Mouse (Mus musculus): ENCODE measurements at regions not wholly inside any gene's neighbourhood (a gene's known extent, or its start where the extent isn't known, plus 50 kb on each side); places are given as distances from the start of the nearest gene placed in this dataset.
A peak's percentile ranks its signal among the peaks of the same experiment; 100 is the strongest.

- DNase-seq (ENCODE audit: low spot score in 2 of 2): no peak
These were observed 133.0 kb downstream of the Bcas1 start for GRCm38 (mm10) chr2:170294657-170295056.

- DNase-seq (ENCODE audit: low spot score in 2 of 2): no peak
These were observed 135.6 kb downstream of the Bcas1 start for GRCm38 (mm10) chr2:170291841-170292655.

- no peak for DNase-seq (ENCODE audit: low spot score in 2 of 2)
These were observed 138.2 kb downstream of the Bcas1 start for GRCm38 (mm10) chr2:170289378-170289960.

GRCm38 (mm10) chr2:170288787-170289186 lies 138.9 kb downstream of the Bcas1 start:
- DNase-seq (ENCODE audit: low spot score in 2 of 2): no peak

GRCm38 (mm10) chr2:170288196-170288595 lies 139.4 kb downstream of the Bcas1 start:
- DNase-seq (ENCODE audit: low spot score in 2 of 2): no peak

GRCm38 (mm10) chr2:170287301-170287885 lies 139.5 kb upstream of the Zfp217 start:
- peak; percentile 3 to 18 for DNase-seq (ENCODE audit: low spot score in 2 of 2)

GRCm38 (mm10) chr2:170286773-170287172 lies 138.9 kb upstream of the Zfp217 start:
- DNase-seq (ENCODE audit: low spot score in 2 of 2): no peak

- DNase-seq (ENCODE audit: low spot score in 2 of 2): no peak
These were observed 134.6 kb upstream of the Zfp217 start for GRCm38 (mm10) chr2:170282463-170282862.

- no peak for DNase-seq (ENCODE audit: low spot score in 2 of 2)
These were observed 133.6 kb upstream of the Zfp217 start for GRCm38 (mm10) chr2:170281311-170282008.

GRCm38 (mm10) chr2:170280733-170281132 lies 132.8 kb upstream of the Zfp217 start:
- no peak for DNase-seq (ENCODE audit: low spot score in 2 of 2)

GRCm38 (mm10) chr2:170277896-170278295 lies 130.0 kb upstream of the Zfp217 start:
- no peak for DNase-seq (ENCODE audit: low spot score in 2 of 2)

GRCm38 (mm10) chr2:170277182-170277767 lies 129.4 kb upstream of the Zfp217 start:
- DNase-seq (ENCODE audit: low spot score in 2 of 2): no peak

GRCm38 (mm10) chr2:170275687-170276086 lies 127.8 kb upstream of the Zfp217 start:
- DNase-seq (ENCODE audit: low spot score in 2 of 2): no peak

GRCm38 (mm10) chr2:170269926-170270577 lies 122.1 kb upstream of the Zfp217 start:
- no peak for DNase-seq (ENCODE audit: low spot score in 2 of 2)

- DNase-seq (ENCODE audit: low spot score in 2 of 2): no peak
These were observed 120.2 kb upstream of the Zfp217 start for GRCm38 (mm10) chr2:170268080-170268479.

- no peak for DNase-seq (ENCODE audit: low spot score in 2 of 2)
These were observed 119.2 kb upstream of the Zfp217 start for GRCm38 (mm10) chr2:170267152-170267551.

- DNase-seq (ENCODE audit: low spot score in 2 of 2): no peak
These were observed 118.7 kb upstream of the Zfp217 start for GRCm38 (mm10) chr2:170266407-170267101.

- no peak for DNase-seq (ENCODE audit: low spot score in 2 of 2)
These were observed 115.7 kb upstream of the Zfp217 start for GRCm38 (mm10) chr2:170263594-170263993.

GRCm38 (mm10) chr2:170261191-170261590 lies 113.3 kb upstream of the Zfp217 start:
- DNase-seq (ENCODE audit: low spot score in 2 of 2): no peak
